Mouse (Mus musculus) A20 (cell line): ENCODE measurements at regions not wholly inside any gene's neighbourhood (a gene's known extent, or its start where the extent isn't known, plus 50 kb on each side); places are given as distances from the start of the nearest gene placed in this dataset.

Experiments used
- DNase-seq: peaks from one replicate; pipeline ENCODE4 v3.0.0-alpha.2; 2011; ENCODE audit warnings: low read depth, low spot score

GRCm38 (mm10) chr16:44674198-44674597 lies 49.9 kb upstream of the Nepro start:
- DNase-seq: no peak

- DNase-seq: no peak
Observed at GRCm38 (mm10) chr16:44672422-44672819, 51.7 kb upstream of the Nepro start.

GRCm38 (mm10) chr16:44671551-44672421 lies 52.3 kb upstream of the Nepro start:
- no peak for DNase-seq

- DNase-seq: no peak
Observed at GRCm38 (mm10) chr16:44668061-44668460, 56.0 kb upstream of the Nepro start.

GRCm38 (mm10) chr16:44667118-44667517 lies 57.0 kb upstream of the Nepro start:
- no peak for DNase-seq

GRCm38 (mm10) chr16:44666431-44666997 lies 57.6 kb upstream of the Nepro start:
- no peak for DNase-seq

GRCm38 (mm10) chr16:44665491-44665931 lies 58.6 kb upstream of the Nepro start:
- DNase-seq: no peak

GRCm38 (mm10) chr16:44662966-44663600 lies 61.0 kb upstream of the Nepro start:
- no peak for DNase-seq

- DNase-seq: no peak
Observed at GRCm38 (mm10) chr16:44660996-44661876, 62.9 kb upstream of the Nepro start.

- no peak for DNase-seq
Observed at GRCm38 (mm10) chr16:44658306-44658705, 65.8 kb upstream of the Nepro start.

GRCm38 (mm10) chr16:44656181-44656580 lies 67.9 kb upstream of the Nepro start:
- DNase-seq: no peak

- no peak for DNase-seq
Observed at GRCm38 (mm10) chr16:44655306-44655705, 68.8 kb upstream of the Nepro start.

- no peak for DNase-seq
Observed at GRCm38 (mm10) chr16:44648547-44649223, 75.4 kb upstream of the Nepro start.

GRCm38 (mm10) chr16:44643992-44644391 lies 80.1 kb upstream of the Nepro start:
- DNase-seq: peak; percentile 15

- DNase-seq: no peak
Observed at GRCm38 (mm10) chr16:44637100-44637499, 78.4 kb upstream of the Boc start.

- DNase-seq: no peak
Observed at GRCm38 (mm10) chr16:44634486-44634885, 75.8 kb upstream of the Boc start.

GRCm38 (mm10) chr16:44633059-44633667 lies 74.5 kb upstream of the Boc start:
- DNase-seq: no peak

GRCm38 (mm10) chr16:44632330-44633058 lies 73.8 kb upstream of the Boc start:
- DNase-seq: no peak

GRCm38 (mm10) chr16:44631357-44632053 lies 72.8 kb upstream of the Boc start:
- no peak for DNase-seq
